Mouse (Mus musculus) midbrain, postnatal 0 days (tissue): Measurements from ENCODE around the gene Mettl21e. TPM values are rescaled to one million over a fixed set of nuclear protein-coding genes. Genes with fewer than 3 reads are reported as not detected.
A peak's percentile ranks its signal among the peaks of the same experiment; 100 is the strongest.

Experiments used
- ATAC-seq: fragments of 200-750 bp; cut with Nextera tagmentation; 2 replicates; pipeline ENCODE4 v1.8.0; 2017; ENCODE audit warnings: moderate number of reproducible peaks, mild to moderate bottlenecking, moderate TSS enrichment, moderate library complexity; ENCODE audit not compliant: low FRiP score
- DNase-seq: peaks from one replicate; pipeline ENCODE4 v3.0.0-alpha.2; 2015; ENCODE audit warnings: low spot score
- H3K27ac ChIP-seq: fragments of 300-500 bp; sonication (generic); 2 replicates; pipeline ENCODE4 v1.5.1; 2014; ENCODE audit warnings: low read depth, mild to moderate bottlenecking, low read length, mixed read lengths
- H3K27me3 ChIP-seq: fragments of 300-500 bp; sonication (generic); 2 replicates; pipeline ENCODE4 v1.6.1; 2014; ENCODE audit warnings: low read length, control low read depth, mixed read lengths; ENCODE audit not compliant: insufficient read depth
- H3K36me3 ChIP-seq: fragments of 300-500 bp; sonication (generic); 2 replicates; pipeline ENCODE4 v1.6.1; 2014; ENCODE audit warnings: low read length, control low read depth, mixed read lengths; ENCODE audit not compliant: insufficient read depth
- H3K4me1 ChIP-seq: fragments of 300-500 bp; sonication (generic); 2 replicates; pipeline ENCODE4 v1.6.1; 2014; ENCODE audit warnings: mild to moderate bottlenecking, control low read depth, antibody characterized with exemption, low read length, mixed read lengths; ENCODE audit not compliant: insufficient read depth
- H3K4me2 ChIP-seq: fragments of 300-500 bp; sonication (generic); 2 replicates; pipeline ENCODE4 v1.6.1; 2014; ENCODE audit warnings: low read depth, mild to moderate bottlenecking, low read length, mixed read lengths; ENCODE audit not compliant: poor library complexity, severe bottlenecking
- H3K4me3 ChIP-seq: fragments of 300-500 bp; sonication (generic); 2 replicates; pipeline ENCODE4 v1.5.1; 2014; ENCODE audit warnings: low read depth, mild to moderate bottlenecking, low read length, moderate library complexity
- H3K9ac ChIP-seq: fragments of 300-500 bp; sonication (generic); replicated peaks from 2 replicates; pipeline ENCODE4 v1.6.1; 2014; ENCODE audit warnings: mild to moderate bottlenecking, low read length, moderate library complexity, mixed read lengths; ENCODE audit not compliant: poor library complexity, severe bottlenecking
- H3K9me3 ChIP-seq: fragments of 300-500 bp; sonication (generic); 2 replicates; pipeline ENCODE4 v1.6.1; 2016; ENCODE audit warnings: low read length, control low read depth
- CTCF ChIP-seq: IDR thresholded peaks from 2 replicates; pipeline ENCODE4 v1.5.1; 2016; ENCODE audit warnings: antibody characterized with exemption, mild to moderate bottlenecking
- WGBS: fragments of 180-500 bp; shearing (Covaris S2); extraction: QIAGEN DNeasy Blood & Tissue Kit; methylation state at CpG from one replicate; pipeline ENCODE4 v1.1.7; 2014; 5-methylcytosine and 5-hydroxymethylcytosine counted together
- polyA plus RNA-seq: library from polyadenylated mRNA; unstranded; fragments of >200 nt; fragmentation: Nextera tagmentation; extraction: Ambion mirVana; gene quantifications from 2 replicates; pipeline ENCODE4 v1.2.1, GENCODE M21; 2015
- total RNA-seq: library from RNA; depleted of rRNA; stranded (reverse); fragments of >200 nt; gene quantifications from 2 replicates; pipeline ENCODE4 v1.2.3, GENCODE M21; 2014

The Mettl21e gene
- total and polyA plus RNA-seq, 2 experiments from 2014 or later = not detected

GRCm38 (mm10) chr1:44229044-44229443 is 10.3 kb upstream of the Mettl21e start:
- Histone ChIP-seq H3K4me3 (no peak overlapping the region), H3K9me3 (no peaks in the 10 kb centered on the region), H3K27me3 (no peaks in the 10 kb centered on the region), H3K4me2 (no peak overlapping the region), H3K36me3 (no peaks in the 10 kb centered on the region), H3K4me1 (no peaks in the 10 kb centered on the region), H3K9ac (no peak overlapping the region), H3K27ac (no peak overlapping the region)
- WGBS = 46% methylated on average over 2 of the region's 2 CpGs
- DNase-seq = peak; percentile 75
- peak; percentile 88 for TF ChIP-seq CTCF
- ATAC-seq = peak; percentile 93

DNA sequence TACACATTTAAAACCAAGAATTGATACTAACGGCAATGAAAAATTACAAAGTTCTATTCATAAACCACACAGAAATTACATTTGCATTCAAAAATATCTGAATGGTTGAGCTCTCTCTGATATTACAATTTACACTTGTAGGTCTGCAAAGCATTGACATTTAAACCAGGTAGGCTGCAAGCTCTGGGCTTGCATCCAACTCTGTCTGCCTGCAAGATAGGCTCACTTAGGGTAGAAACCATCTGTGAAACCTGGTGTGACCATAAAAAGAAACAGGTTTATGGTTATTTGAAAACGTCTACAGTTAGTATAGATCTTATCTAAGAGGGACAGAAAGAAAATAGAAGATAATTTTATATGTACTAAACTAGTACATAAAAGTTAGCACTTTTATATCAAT is 1.6 kb downstream of the Mettl21e start:
- 81% methylated on average over 2 of the region's 2 CpGs for WGBS
- Histone ChIP-seq H3K4me2 (no peak overlapping the region), H3K27me3 (no peaks in the 10 kb centered on the region), H3K36me3 (no peaks in the 10 kb centered on the region), H3K9me3 (no peaks in the 10 kb centered on the region), H3K4me3 (no peak overlapping the region), H3K9ac (no peak overlapping the region), H3K4me1 (no peaks in the 10 kb centered on the region), H3K27ac (no peak overlapping the region)
- DNase-seq (peak; percentile 15), ATAC-seq (no peak)
- no peak for TF ChIP-seq CTCF

GRCm38 (mm10) chr1:44216352-44217116 is 2.2 kb downstream of the Mettl21e start:
- Histone ChIP-seq H3K27ac (no peak overlapping the region), H3K36me3 (no peaks in the 10 kb centered on the region), H3K4me1 (no peaks in the 10 kb centered on the region), H3K4me2 (no peak overlapping the region), H3K27me3 (no peaks in the 10 kb centered on the region), H3K9ac (no peak overlapping the region), H3K9me3 (no peaks in the 10 kb centered on the region), H3K4me3 (no peak overlapping the region)
- ATAC-seq (no peak), DNase-seq (peak; percentile 32)
- no peak for TF ChIP-seq CTCF
- WGBS = 73% methylated on average over 2 of the region's 2 CpGs

GRCm38 (mm10) chr1:44214443-44214842 is 4.3 kb downstream of the Mettl21e start:
- H3K4me3 ChIP-seq = no peak overlapping the region
- TF ChIP-seq CTCF = no peak
- no peak overlapping the region for H3K27ac ChIP-seq
- no peaks in the 10 kb centered on the region for H3K4me1 ChIP-seq
- no peaks in the 10 kb centered on the region for H3K36me3 ChIP-seq
- no peak for ATAC-seq
- WGBS = 42% methylated on average over 2 of the region's 2 CpGs
- no peaks in the 10 kb centered on the region for H3K9me3 ChIP-seq
- H3K27me3 ChIP-seq = no peaks in the 10 kb centered on the region
- no peak overlapping the region for H3K9ac ChIP-seq
- DNase-seq = no peak
- no peak overlapping the region for H3K4me2 ChIP-seq

DNA sequence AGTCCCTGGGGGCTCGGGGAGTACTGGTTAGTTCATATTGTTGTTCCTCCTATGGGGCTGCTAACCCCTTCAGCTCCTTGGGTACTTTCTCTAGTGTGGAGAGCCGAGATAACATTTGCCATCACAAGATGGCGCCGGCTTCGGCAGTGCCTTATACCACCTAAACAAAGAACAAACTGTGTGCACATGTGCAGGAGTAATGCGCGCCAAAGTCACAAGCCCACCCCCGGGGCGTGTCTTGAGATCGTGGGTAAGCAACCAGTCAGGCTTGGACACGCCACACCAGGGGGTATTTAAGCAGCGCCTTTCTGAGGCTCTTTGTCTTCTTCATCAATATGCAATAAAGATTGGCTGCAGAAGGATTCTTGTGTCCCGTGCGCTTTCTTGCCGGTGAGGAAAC is 15.9 kb downstream of the Mettl21e start:
- no peak overlapping the region for H3K27ac ChIP-seq
- ATAC-seq = no peak
- WGBS = 91% methylated on average over 15 of the region's 15 CpGs

GRCm38 (mm10) chr1:44198273-44199171 is 20.2 kb downstream of the Mettl21e start:
- peak; percentile 74 for ATAC-seq

More for the DNA sequence above, 15.9 kb downstream of the Mettl21e start:
- H3K9me3 ChIP-seq = no peaks in the 10 kb centered on the region
- H3K4me3 ChIP-seq = no peak overlapping the region
- H3K4me1 ChIP-seq = no peaks in the 10 kb centered on the region
- H3K36me3 ChIP-seq = no peaks in the 10 kb centered on the region
- DNase-seq = no peak
- TF ChIP-seq CTCF = no peak
- no peak overlapping the region for H3K4me2 ChIP-seq
- no peak overlapping the region for H3K9ac ChIP-seq
- H3K27me3 ChIP-seq = no peaks in the 10 kb centered on the region

More at GRCm38 (mm10) chr1:44198273-44199171, 20.2 kb downstream of the Mettl21e start:
- WGBS = 18% methylated on average over 47 of the region's 47 CpGs
- Histone ChIP-seq H3K4me1 (no peaks in the 10 kb centered on the region), H3K27me3 (no peaks in the 10 kb centered on the region), H3K27ac (no peak overlapping the region), H3K4me2 (peak overlapping the region; percentile 83), H3K9me3 (no peaks in the 10 kb centered on the region), H3K36me3 (no peaks in the 10 kb centered on the region), H3K9ac (peak overlapping the region; percentile 44; the same call in 1 of the 2 replicates), H3K4me3 (peak overlapping the region; percentile 52)
- DNase-seq = peak; percentile 6
- no peak for TF ChIP-seq CTCF
